Mouse (Mus musculus) bone marrow macrophage, adult 2 months (primary cell): ENCODE measurements around the gene Prickle2.

ENCODE experiments used
- CTCF ChIP-seq: IDR thresholded peaks from 2 replicates; pipeline ENCODE4 v1.5.1; 2012; ENCODE audit warnings: low read depth, mild to moderate bottlenecking, low read length, moderate library complexity
- POLR2A ChIP-seq: IDR thresholded peaks from 2 replicates; pipeline ENCODE4 v1.6.1; 2012; ENCODE audit warnings: mild to moderate bottlenecking, low read depth, low read length, borderline replicate concordance

DNA sequence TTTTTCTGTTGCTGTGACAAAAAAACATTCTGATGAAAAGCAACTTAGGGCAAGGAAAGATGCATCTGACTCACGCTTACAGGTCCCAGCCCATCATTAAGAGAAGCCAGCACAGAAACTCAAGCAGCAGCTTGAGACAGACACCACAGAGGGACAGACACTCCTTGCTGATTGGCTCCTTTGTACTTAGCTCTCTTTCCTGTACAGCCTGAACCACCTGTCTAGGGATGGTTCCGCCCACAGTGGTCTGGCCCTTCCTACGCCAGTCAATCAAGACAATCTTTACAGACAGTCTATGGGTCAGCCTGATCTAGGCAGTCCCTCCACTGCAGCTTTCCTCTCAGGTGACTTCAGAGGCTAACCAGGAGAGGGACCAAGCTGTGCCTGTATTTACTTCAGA lies 42.1 kb downstream of the Prickle2 start:
- TF ChIP-seq CTCF (no peak), POLR2A (no peak)
